Mouse (Mus musculus) right cerebral cortex, postnatal 36 days (tissue): ENCODE results near the gene Tcp11.

Experiments used
- DNase-seq, 2 experiments: peaks; one replicate each; pipeline ENCODE4 v3.0.0; 2022; ENCODE audit warnings: low spot score in 2 of 2, mixed read lengths in 1 of 2

The Tcp11 gene

GRCm38 (mm10) chr17:28080045-28080816 is at the start of gene Tcp11:
TSS of gene Tcp11 (minus strand) at chr17:28080639.
- DNase-seq, result no peak

- DNase-seq, result no peak
Measured at GRCm38 (mm10) chr17:28129796-28130195, 49.4 kb upstream of the Tcp11 start.

GRCm38 (mm10) chr17:28124368-28124767 is 43.9 kb upstream of the Tcp11 start:
- no peak for DNase-seq

GRCm38 (mm10) chr17:28123627-28124026 is 43.2 kb upstream of the Tcp11 start:
- DNase-seq, result no peak

- DNase-seq, result no peak
Measured at GRCm38 (mm10) chr17:28122949-28123348, 42.5 kb upstream of the Tcp11 start.

GRCm38 (mm10) chr17:28120460-28120859 is 40.0 kb upstream of the Tcp11 start:
- no peak for DNase-seq

GRCm38 (mm10) chr17:28117451-28118209 is 37.2 kb upstream of the Tcp11 start:
- DNase-seq, result no peak

GRCm38 (mm10) chr17:28116335-28116734 is 35.9 kb upstream of the Tcp11 start:
- DNase-seq, result no peak

GRCm38 (mm10) chr17:28112266-28112665 is 31.8 kb upstream of the Tcp11 start:
- DNase-seq, result no peak

GRCm38 (mm10) chr17:28107275-28107674 is 26.8 kb upstream of the Tcp11 start:
- DNase-seq, result no peak

GRCm38 (mm10) chr17:28106352-28106751 is 25.9 kb upstream of the Tcp11 start:
- no peak for DNase-seq

GRCm38 (mm10) chr17:28104416-28104815 is 24.0 kb upstream of the Tcp11 start:
- no peak for DNase-seq

GRCm38 (mm10) chr17:28101902-28102319 is 21.5 kb upstream of the Tcp11 start:
- DNase-seq, result no peak

GRCm38 (mm10) chr17:28101284-28101887 is 20.9 kb upstream of the Tcp11 start:
- no peak for DNase-seq

- DNase-seq, result no peak
Measured at GRCm38 (mm10) chr17:28100669-28101068, 20.2 kb upstream of the Tcp11 start.

- no peak for DNase-seq
Measured at GRCm38 (mm10) chr17:28099086-28099485, 18.6 kb upstream of the Tcp11 start.

- no peak for DNase-seq
Measured at GRCm38 (mm10) chr17:28097308-28097707, 16.9 kb upstream of the Tcp11 start.

GRCm38 (mm10) chr17:28096418-28096817 is 16.0 kb upstream of the Tcp11 start:
- DNase-seq, result no peak

GRCm38 (mm10) chr17:28093837-28094236 is 13.4 kb upstream of the Tcp11 start:
- no peak for DNase-seq

GRCm38 (mm10) chr17:28092297-28092696 is 11.9 kb upstream of the Tcp11 start:
- DNase-seq, result no peak

GRCm38 (mm10) chr17:28088718-28089117 is 8.3 kb upstream of the Tcp11 start:
- DNase-seq, result no peak

GRCm38 (mm10) chr17:28087430-28087829 is 7.0 kb upstream of the Tcp11 start:
- DNase-seq, result no peak

GRCm38 (mm10) chr17:28084964-28085363 is 4.5 kb upstream of the Tcp11 start:
- peak; percentile 70 to 75 for DNase-seq
